Mouse (Mus musculus) liver, postnatal 0 days (tissue): ENCODE data around the gene Nap1l1. TPM values are rescaled to one million over a fixed set of nuclear protein-coding genes. Genes with fewer than 3 reads are reported as not detected.
"Not testable (repeated sequence)": the region's sequence is repeated elsewhere in the genome, so short reads cannot be mapped to it uniquely, and the experiment has no call there.

Experiments used
- ATAC-seq: fragments of 200-750 bp; cut with Nextera tagmentation; 2 replicates; pipeline ENCODE4 v1.8.0; 2017; ENCODE audit warnings: mild to moderate bottlenecking, moderate library complexity
- DNase-seq: peaks from one replicate; pipeline ENCODE4 v3.0.0-alpha.2; 2016
- H3K27ac ChIP-seq: fragments of 300-500 bp; sonication (generic); 2 replicates; pipeline ENCODE4 v1.5.1; 2014; ENCODE audit warnings: antibody characterized with exemption, moderate library complexity, mild to moderate bottlenecking, low read depth
- H3K27me3 ChIP-seq: fragments of 300-500 bp; sonication (generic); 2 replicates; pipeline ENCODE4 v1.6.1; 2014; ENCODE audit warnings: low read length, control low read depth, mixed read lengths; ENCODE audit not compliant: insufficient read depth
- H3K36me3 ChIP-seq: fragments of 300-500 bp; sonication (generic); replicated peaks from 2 replicates; pipeline ENCODE4 v1.6.1; 2014; ENCODE audit warnings: mild to moderate bottlenecking, control low read depth, low read length, moderate library complexity, mixed read lengths; ENCODE audit not compliant: insufficient read depth
- H3K4me1 ChIP-seq: fragments of 300-500 bp; sonication (generic); 2 replicates; pipeline ENCODE4 v1.6.1; 2014; ENCODE audit warnings: antibody characterized with exemption, mild to moderate bottlenecking, control low read depth; ENCODE audit not compliant: insufficient read depth
- H3K4me2 ChIP-seq: fragments of 300-500 bp; sonication (generic); 2 replicates; pipeline ENCODE4 v1.6.1; 2014; ENCODE audit warnings: low read depth, mild to moderate bottlenecking, low read length, moderate library complexity, mixed read lengths
- H3K4me3 ChIP-seq: fragments of 300-500 bp; sonication (generic); 2 replicates; pipeline ENCODE4 v1.5.1; 2014; ENCODE audit warnings: low read depth, low read length
- H3K9ac ChIP-seq: fragments of 300-500 bp; sonication (generic); replicated peaks from 2 replicates; pipeline ENCODE4 v1.6.1; 2014; ENCODE audit warnings: mild to moderate bottlenecking, moderate library complexity
- H3K9me3 ChIP-seq: fragments of 300-500 bp; sonication (generic); 2 replicates; pipeline ENCODE4 v1.6.1; 2016; ENCODE audit warnings: mild to moderate bottlenecking, control low read depth, low read length, mixed read lengths
- CTCF ChIP-seq: sonication (generic); IDR thresholded peaks from 2 replicates; pipeline ENCODE4 v1.5.1; 2016; ENCODE audit warnings: antibody characterized with exemption, low read depth
- EP300 ChIP-seq: IDR thresholded peaks from 2 replicates; pipeline ENCODE4 v1.6.1; 2016; ENCODE audit warnings: antibody characterized with exemption, low read depth, mild to moderate bottlenecking
- WGBS: fragments of 180-500 bp; shearing (Covaris S2); extraction: QIAGEN DNeasy Blood & Tissue Kit; methylation state at CpG from one replicate; pipeline ENCODE4 v1.1.7; 2014; ENCODE audit not compliant: insufficient replicate concordance; 5-methylcytosine and 5-hydroxymethylcytosine counted together
- polyA plus RNA-seq: library from polyadenylated mRNA; unstranded; fragments of >200 nt; fragmentation: Nextera tagmentation; extraction: Ambion mirVana; gene quantifications from 2 replicates; pipeline ENCODE4 v1.2.1, GENCODE M21; 2015

Gene Nap1l1
- polyA plus RNA-seq, 1 experiment from 2014 or later, result 73.7 TPM

GRCm38 (mm10) chr10:111449662-111450061 is 23.4 kb upstream of the Nap1l1 start:
- not testable (repeated sequence) for H3K4me3 ChIP-seq, H3K27ac ChIP-seq, H3K27me3 ChIP-seq, H3K36me3 ChIP-seq, H3K4me2 ChIP-seq, DNase-seq, H3K9me3 ChIP-seq, H3K9ac ChIP-seq, ATAC-seq, H3K4me1 ChIP-seq
- WGBS, result 42% methylated on average over 5 of the region's 5 CpGs
- TF ChIP-seq CTCF, result peak; percentile 14; the same call in 1 of the 2 replicates

GRCm38 (mm10) chr10:111451683-111452322 is 21.2 kb upstream of the Nap1l1 start:
- no peak overlapping the region for H3K27ac ChIP-seq
- TF ChIP-seq CTCF (no peak), EP300 (0 out of 2 replicates have a peak, but pooled peaks have one; percentile 27)
- no peak overlapping the region for H3K9ac ChIP-seq
- H3K4me2 ChIP-seq, result no peak overlapping the region
- no peaks in the 10 kb centered on the region for H3K36me3 ChIP-seq
- no peaks in the 10 kb centered on the region for H3K4me1 ChIP-seq
- H3K4me3 ChIP-seq, result no peak overlapping the region
- no peaks in the 10 kb centered on the region for H3K9me3 ChIP-seq
- ATAC-seq (0 out of 2 replicates have a peak, but pooled peaks have one; percentile 35), DNase-seq (no peak)
- WGBS, result 19% methylated on average over 1 of the region's 1 CpGs
- no peaks in the 10 kb centered on the region for H3K27me3 ChIP-seq

- H3K9ac ChIP-seq, result no peak overlapping the region
- 87% methylated on average over 11 of the region's 11 CpGs for WGBS
- H3K27me3 ChIP-seq, result no peaks in the 10 kb centered on the region
- no peaks in the 10 kb centered on the region for H3K9me3 ChIP-seq
- ATAC-seq, result no peak
- no peaks in the 10 kb centered on the region for H3K4me1 ChIP-seq
- no peak for DNase-seq
- no peak overlapping the region for H3K4me2 ChIP-seq
- no peak overlapping the region for H3K4me3 ChIP-seq
- H3K27ac ChIP-seq, result no peak overlapping the region
- no peaks in the 10 kb centered on the region for H3K36me3 ChIP-seq
- TF ChIP-seq CTCF, result no peak
- TF ChIP-seq EP300, result no peak
Observed at GRCm38 (mm10) chr10:111452426-111452825, 20.6 kb upstream of the Nap1l1 start.

GRCm38 (mm10) chr10:111454698-111455308 is 18.2 kb upstream of the Nap1l1 start:
- TF ChIP-seq CTCF (no peak), EP300 (no peak)
- no peak overlapping the region for H3K9ac ChIP-seq
- ATAC-seq (no peak), DNase-seq (no peak)
- no peak overlapping the region for H3K4me2 ChIP-seq
- no peaks in the 10 kb centered on the region for H3K36me3 ChIP-seq
- H3K27me3 ChIP-seq, result no peaks in the 10 kb centered on the region
- no peaks in the 10 kb centered on the region for H3K9me3 ChIP-seq
- H3K4me3 ChIP-seq, result no peak overlapping the region
- WGBS, result 63% methylated on average over 8 of the region's 8 CpGs
- H3K27ac ChIP-seq, result no peak overlapping the region
- H3K4me1 ChIP-seq, result peaks cover 4% of the 10 kb centered on the region

GRCm38 (mm10) chr10:111458088-111458487 is 14.9 kb upstream of the Nap1l1 start:
- Histone ChIP-seq H3K36me3 (no peaks in the 10 kb centered on the region), H3K27ac (no peak overlapping the region), H3K9ac (no peak overlapping the region), H3K9me3 (no peaks in the 10 kb centered on the region), H3K4me3 (no peak overlapping the region), H3K27me3 (no peaks in the 10 kb centered on the region), H3K4me2 (no peak overlapping the region), H3K4me1 (peaks cover 11% of the 10 kb centered on the region)
- no peak for DNase-seq
- ATAC-seq, result no peak
- TF ChIP-seq CTCF (no peak), EP300 (no peak)
- WGBS, result 72% methylated on average over 7 of the region's 7 CpGs

GRCm38 (mm10) chr10:111459040-111459439 is 14.0 kb upstream of the Nap1l1 start:
- H3K4me2 ChIP-seq, result no peak overlapping the region
- no peaks in the 10 kb centered on the region for H3K9me3 ChIP-seq
- peaks cover 11% of the 10 kb centered on the region for H3K4me1 ChIP-seq
- H3K4me3 ChIP-seq, result no peak overlapping the region
- 82% methylated on average over 9 of the region's 9 CpGs for WGBS
- H3K27me3 ChIP-seq, result no peaks in the 10 kb centered on the region
- no peaks in the 10 kb centered on the region for H3K36me3 ChIP-seq
- H3K27ac ChIP-seq, result no peak overlapping the region
- H3K9ac ChIP-seq, result no peak overlapping the region
- DNase-seq (no peak), ATAC-seq (no peak)
- TF ChIP-seq CTCF (no peak), EP300 (no peak)
